Mouse (Mus musculus) activated CD4-positive, CD25-positive, alpha-beta regulatory T cell, adult 4 months (primary cell): ENCODE data around the gene Hes6. TPM values are rescaled to one million over a fixed set of nuclear protein-coding genes. Genes with fewer than 3 reads are reported as not detected.

ENCODE experiments used
- ATAC-seq: one replicate; pipeline ENCODE4 v1.8.0; 2017
- polyA plus RNA-seq, 2 experiments: library from polyadenylated mRNA; unstranded; fragments of 100-300 nt; shearing (Covaris generic); gene quantifications; one replicate each; pipeline ENCODE4 v1.2.1; 2017

Hes6 gene
- polyA plus RNA-seq, 2 experiments from 2014 or later = 14.6 to 17.3 TPM

GRCm38 (mm10) chr1:91404976-91405375 is 8.9 kb downstream of the Hes6 start:
- no peak for ATAC-seq

- peak; percentile 84 for ATAC-seq
Observed at GRCm38 (mm10) chr1:91398260-91399062, 15.4 kb downstream of the Hes6 start, which contains the start of gene Ilkap. Gene Ilkap, minus strand, starts transcription at chr1:91398815.

- peak; percentile 3 for ATAC-seq
Observed at GRCm38 (mm10) chr1:91397927-91398259, 15.9 kb downstream of the Hes6 start.

GRCm38 (mm10) chr1:91390369-91390768 is 23.5 kb downstream of the Hes6 start:
- no peak for ATAC-seq

- no peak for ATAC-seq
Observed at GRCm38 (mm10) chr1:91381091-91381471, 32.8 kb downstream of the Hes6 start.

GRCm38 (mm10) chr1:91380453-91381090 is 33.3 kb downstream of the Hes6 start:
- peak; percentile 80 for ATAC-seq

- no peak for ATAC-seq
Observed at GRCm38 (mm10) chr1:91373414-91373835, 40.4 kb downstream of the Hes6 start.

GRCm38 (mm10) chr1:91370055-91370454 is 43.8 kb downstream of the Hes6 start:
- no peak for ATAC-seq

- ATAC-seq = no peak
Observed at GRCm38 (mm10) chr1:91369408-91369807, 44.4 kb downstream of the Hes6 start.

- no peak for ATAC-seq
Observed at GRCm38 (mm10) chr1:91367295-91367694, 46.5 kb downstream of the Hes6 start.

GRCm38 (mm10) chr1:91366215-91367108 is 47.4 kb downstream of the Hes6 start, which contains the start of gene Erfe:
Gene Erfe, plus strand, starts transcription at chr1:91366430.
- peak; percentile 79 for ATAC-seq

GRCm38 (mm10) chr1:91365816-91366214 is 48.0 kb downstream of the Hes6 start:
- no peak for ATAC-seq

- ATAC-seq = no peak
Observed at GRCm38 (mm10) chr1:91364822-91365644, 48.8 kb downstream of the Hes6 start.

GRCm38 (mm10) chr1:91362113-91362512 is 51.7 kb downstream of the Hes6 start:
- ATAC-seq = no peak

Other genes starting within 250 kb of the Hes6 start
- 10 to 100 TPM; 25.3 to 30.0 TPM for gene Ramp1, start 234.2 kb downstream of the Hes6 start, polyA plus RNA-seq
- 10 to 100 TPM; 74.4 to 95.6 TPM for gene Ube2f, start 163.7 kb downstream of the Hes6 start, polyA plus RNA-seq
- 10 to 100 TPM; 42.0 to 57.3 TPM for gene Scly, start 115.7 kb downstream of the Hes6 start, polyA plus RNA-seq
- not detected for gene Espnl, start 92.0 kb downstream of the Hes6 start, polyA plus RNA-seq
- gene Klhl30, start 63.0 kb downstream of the Hes6 start, polyA plus RNA-seq = not detected
- not detected for gene Erfe, start 47.6 kb downstream of the Hes6 start, polyA plus RNA-seq
- 10 to 100 TPM; 37.7 to 41.9 TPM for gene Ilkap, start 15.2 kb downstream of the Hes6 start, polyA plus RNA-seq
- under 1 TPM; 0.52 to 0.89 TPM for gene Per2, start 45.3 kb upstream of the Hes6 start, polyA plus RNA-seq
- 1 to 10 TPM; 3.0 to 3.1 TPM for gene Traf3ip1, start 80.6 kb upstream of the Hes6 start, polyA plus RNA-seq
- 1 to 10 TPM; 2.3 to 2.8 TPM for gene Asb1, start 126.5 kb upstream of the Hes6 start, polyA plus RNA-seq